11 mouse cellular contexts compared by ENCODE assay signal in genomic region chr3:35929831-35930230, GRCm38 (mm10). TPM values are rescaled to one million over a fixed set of nuclear protein-coding genes. Genes with fewer than 3 reads are reported as not detected.
A peak's percentile ranks its signal among the peaks of the same experiment; 100 is the strongest.
DNase-seq lines count a peak whose midpoint lies in the region; ATAC-seq and TF ChIP-seq lines count a peak whose summit lies in the region.
"Had no signal": no experiment of that assay in that cellular context is flagged by ENCODE, and none has a peak within 500 bp of the region (broad histone marks: within the 10 kb centered on the region; RNA-seq: fewer than 3 reads in every experiment).

No protein-coding gene starts in this region.

- no peak for DNase-seq in embryonic facial prominence, embryonic 10.5 days (ENCODE audit: low spot score)
- DNase-seq in lung, embryonic 14.5 days = peak; percentile 31
- DNase-seq in lung, postnatal 10 days = no peak
- no peak for DNase-seq in cerebellum, adult 18-20 months
- DNase-seq: kidney, adult 18-20 months had no signal

- no peak for TF ChIP-seq CTCF in lung, embryonic 14.5 days (IDR thresholded peaks at IDR 0.05; ENCODE audit: low read depth)

- H3K36me3 ChIP-seq in embryonic facial prominence, embryonic 13.5 days = no peaks in the 10 kb centered on the region
- H3K36me3 ChIP-seq in embryonic facial prominence, embryonic 10.5 days (replicated peaks) = 0 out of 2 replicates have a peak, but pooled peaks cover 3% of the 10 kb centered on the region
- H3K36me3 ChIP-seq in lung, embryonic 14.5 days (ENCODE audit: insufficient read depth) = 0 out of 2 replicates have a peak, but pooled peaks cover 2% of the 10 kb centered on the region
- no peaks in the 10 kb centered on the region for H3K36me3 ChIP-seq in midbrain, embryonic 16.5 days (ENCODE audit: control insufficient read depth, insufficient read depth, low read length)
- H3K36me3 ChIP-seq: midbrain, embryonic 10.5 days had no signal

- H3K27ac ChIP-seq in embryonic facial prominence, embryonic 13.5 days = no peak overlapping the region
- no peak overlapping the region for H3K27ac ChIP-seq in embryonic facial prominence, embryonic 10.5 days (replicated peaks)
- 0 out of 2 replicates have a peak overlapping the region, but pooled peaks have one; percentile 24 for H3K27ac ChIP-seq in lung, embryonic 14.5 days (ENCODE audit: low read depth)
- H3K27ac ChIP-seq in midbrain, embryonic 16.5 days (ENCODE audit: low read length) = no peak overlapping the region
- H3K27ac ChIP-seq: left cerebral cortex, adult 2 months; midbrain, embryonic 10.5 days had no signal

- H3K9me3 ChIP-seq in embryonic facial prominence, embryonic 13.5 days = no peaks in the 10 kb centered on the region
- no peaks in the 10 kb centered on the region for H3K9me3 ChIP-seq in embryonic facial prominence, embryonic 10.5 days
- no peaks in the 10 kb centered on the region for H3K9me3 ChIP-seq in lung, embryonic 14.5 days (ENCODE audit: low read depth, low read length)
- H3K9me3 ChIP-seq in midbrain, embryonic 16.5 days (replicated peaks; ENCODE audit: control insufficient read depth, low read length, poor library complexity, severe bottlenecking) = no peaks in the 10 kb centered on the region
- H3K9me3 ChIP-seq: midbrain, embryonic 10.5 days had no signal

- no peak overlapping the region for H3K9ac ChIP-seq in embryonic facial prominence, embryonic 13.5 days
- H3K9ac ChIP-seq in lung, embryonic 14.5 days = no peak overlapping the region; the same call in 1 of the 2 replicates
- no peak overlapping the region for H3K9ac ChIP-seq in midbrain, embryonic 16.5 days (ENCODE audit: low read depth, low read length)

- no peaks in the 10 kb centered on the region for H3K27me3 ChIP-seq in embryonic facial prominence, embryonic 13.5 days
- H3K27me3 ChIP-seq in embryonic facial prominence, embryonic 10.5 days (replicated peaks; ENCODE audit: low read depth, poor library complexity, severe bottlenecking) = no peaks in the 10 kb centered on the region
- H3K27me3 ChIP-seq in lung, embryonic 14.5 days (ENCODE audit: insufficient read depth, low read length) = no peaks in the 10 kb centered on the region
- H3K27me3 ChIP-seq in midbrain, embryonic 16.5 days (ENCODE audit: control insufficient read depth, insufficient read depth, low read depth, low read length) = no peaks in the 10 kb centered on the region

- peaks cover 22% of the 10 kb centered on the region for H3K4me1 ChIP-seq in embryonic facial prominence, embryonic 13.5 days
- H3K4me1 ChIP-seq in embryonic facial prominence, embryonic 10.5 days = peaks cover 35% of the 10 kb centered on the region
- H3K4me1 ChIP-seq in lung, embryonic 14.5 days (ENCODE audit: insufficient read depth) = peaks cover 4% of the 10 kb centered on the region
- H3K4me1 ChIP-seq in midbrain, embryonic 16.5 days (ENCODE audit: control insufficient read depth, insufficient read depth, low read length) = peaks cover 26% of the 10 kb centered on the region

- H3K4me3 ChIP-seq in embryonic facial prominence, embryonic 13.5 days = no peak overlapping the region
- no peak overlapping the region for H3K4me3 ChIP-seq in embryonic facial prominence, embryonic 10.5 days
- no peak overlapping the region for H3K4me3 ChIP-seq in lung, embryonic 14.5 days (ENCODE audit: low read depth, low read length)
- no peak overlapping the region for H3K4me3 ChIP-seq in midbrain, embryonic 16.5 days (ENCODE audit: low read depth, low read length)
- H3K4me3 ChIP-seq: left cerebral cortex, adult 2 months; midbrain, embryonic 10.5 days had no signal

- 49% methylated on average over 8 of the region's 8 CpGs for WGBS in embryonic facial prominence, embryonic 13.5 days
- WGBS in embryonic facial prominence, embryonic 10.5 days = 65% methylated on average over 8 of the region's 8 CpGs
- WGBS in lung, embryonic 14.5 days = 27% methylated on average over 8 of the region's 8 CpGs
- 80% methylated on average over 8 of the region's 8 CpGs for WGBS in midbrain, embryonic 16.5 days

- H3K4me2 ChIP-seq in embryonic facial prominence, embryonic 13.5 days = peak overlapping the region; percentile 12; the same call in 1 of the 2 replicates
- peak overlapping the region; percentile 29 for H3K4me2 ChIP-seq in lung, embryonic 14.5 days
- no peak overlapping the region for H3K4me2 ChIP-seq in midbrain, embryonic 16.5 days (ENCODE audit: low read length)

- ATAC-seq in embryonic facial prominence, embryonic 13.5 days (ENCODE audit: insufficient number of reproducible peaks, insufficient read depth, low FRiP score, low TSS enrichment, low read depth) = no peak
- no peak for ATAC-seq in lung, embryonic 14.5 days (ENCODE audit: insufficient read depth)
- peak; percentile 29; the same call in 1 of the 2 replicates for ATAC-seq in common myeloid progenitor, adult 5-6 weeks (replicated peaks; ENCODE audit: low read depth, poor library complexity, severe bottlenecking)
- peak; percentile 28 for ATAC-seq in megakaryocyte, adult 5-6 weeks (ENCODE audit: poor library complexity, severe bottlenecking)
- ATAC-seq in midbrain, embryonic 16.5 days = no peak

RNA-seq across cellular contexts. Expression of gene Dcun1d1, which starts 7.4 kb away (rescaled TPM):
- polyA plus RNA-seq in embryonic facial prominence, embryonic 13.5 days (2015; fragmentation: Nextera tagmentation; extraction: Ambion mirVana) = 100 and 101 TPM in 2 replicates
- 104 and 106 TPM in 2 replicates for polyA plus RNA-seq in embryonic facial prominence, embryonic 10.5 days (2016; fragmentation: Nextera tagmentation; extraction: Ambion mirVana)
- 97.7 and 102 TPM in 2 replicates for polyA plus RNA-seq in lung, embryonic 14.5 days (2014; fragmentation: Nextera tagmentation; extraction: Ambion mirVana)
- 226 and 326 TPM in 2 replicates for total RNA-seq in common myeloid progenitor, adult 5-6 weeks (2017)
- 131 and 137 TPM in 2 replicates for total RNA-seq in megakaryocyte, adult 5-6 weeks (2015)
- total RNA-seq in megakaryocyte, adult 5-6 weeks (2017) = 154 and 189 TPM in 2 replicates
- polyA plus RNA-seq in midbrain, embryonic 16.5 days (2015; fragmentation: Nextera tagmentation; extraction: Ambion mirVana) = 107 and 111 TPM in 2 replicates

Comparison
In these comparisons a context has a peak if more than half of its experiments do, and no peak if none do; other contexts are left out.
1. ATAC-seq: peak in common myeloid progenitor, adult 5-6 weeks (single experiment) and megakaryocyte, adult 5-6 weeks (single experiment); none in embryonic facial prominence, embryonic 13.5 days (single experiment), lung, embryonic 14.5 days (single experiment) and midbrain, embryonic 16.5 days (single experiment).